Mouse (Mus musculus): Measurements from ENCODE around the gene Polr3b. TPM values are rescaled to one million over a fixed set of nuclear protein-coding genes. Genes with fewer than 3 reads are reported as not detected.

Polr3b gene
- polyA plus RNA-seq, 1 experiment, result 3.2 TPM

DNA sequence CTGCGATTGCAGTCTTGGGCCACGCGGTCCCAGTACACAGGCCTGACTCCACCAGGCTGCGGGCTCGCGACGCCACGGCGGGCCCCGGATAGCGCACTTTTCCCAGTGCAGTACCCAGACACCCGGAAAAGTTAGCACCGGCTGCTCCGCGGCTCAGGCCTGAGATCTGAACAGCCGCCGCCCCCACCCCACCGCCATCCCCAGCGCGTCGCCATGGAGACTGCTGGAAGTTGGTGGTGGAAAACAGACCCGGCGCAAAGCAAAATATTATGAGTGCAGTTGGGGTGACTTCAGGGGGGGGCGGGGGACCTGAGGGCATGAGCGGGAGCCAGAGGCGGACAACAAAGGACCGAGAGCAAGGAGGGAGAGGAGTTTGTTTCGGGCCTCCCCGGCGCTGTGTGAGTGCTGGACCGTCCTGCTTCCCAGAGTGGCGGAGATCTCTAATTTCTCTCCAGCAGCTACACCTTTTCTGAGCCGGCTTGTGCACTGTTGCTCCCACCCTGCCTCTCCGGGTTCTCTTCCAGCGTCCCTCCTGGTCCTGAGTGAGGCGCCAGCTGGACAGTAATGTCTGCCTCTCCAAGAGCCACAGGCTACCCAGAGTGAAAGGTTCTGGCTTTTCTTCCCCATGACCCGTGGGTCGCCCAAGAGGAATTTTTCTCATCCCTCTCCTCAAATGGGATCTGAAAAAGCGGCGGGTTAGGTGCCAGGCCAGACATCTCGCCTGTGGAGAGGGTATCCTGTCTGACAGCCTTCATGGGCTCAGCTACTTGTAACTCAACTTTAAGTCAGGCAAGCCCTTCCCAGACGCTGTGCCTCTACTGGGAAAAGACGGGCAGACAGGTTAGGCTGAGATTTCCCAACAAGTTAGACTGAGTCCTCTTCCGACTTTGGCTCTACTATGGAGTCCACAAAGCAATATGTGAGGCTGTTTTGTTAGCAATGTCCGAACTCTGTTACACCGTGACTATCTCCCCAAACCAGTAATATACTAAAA is 138.3 kb downstream of the Polr3b start:
- no peak for TF ChIP-seq GATA1 (IDR thresholded peaks at IDR 0.05; ENCODE audit: borderline replicate concordance, low read length)
- H3K9me3 ChIP-seq, result peaks cover 4% of the 10 kb centered on the region
- peaks cover 90% of the 10 kb centered on the region for H3K27me3 ChIP-seq (replicated peaks)
- H3K36me3 ChIP-seq (replicated peaks; ENCODE audit: low read length), result no peaks in the 10 kb centered on the region
- H3K4me3 ChIP-seq (replicated peaks), result peak overlapping the region; percentile 28
- peaks cover 39% of the 10 kb centered on the region for H3K4me1 ChIP-seq

DNA sequence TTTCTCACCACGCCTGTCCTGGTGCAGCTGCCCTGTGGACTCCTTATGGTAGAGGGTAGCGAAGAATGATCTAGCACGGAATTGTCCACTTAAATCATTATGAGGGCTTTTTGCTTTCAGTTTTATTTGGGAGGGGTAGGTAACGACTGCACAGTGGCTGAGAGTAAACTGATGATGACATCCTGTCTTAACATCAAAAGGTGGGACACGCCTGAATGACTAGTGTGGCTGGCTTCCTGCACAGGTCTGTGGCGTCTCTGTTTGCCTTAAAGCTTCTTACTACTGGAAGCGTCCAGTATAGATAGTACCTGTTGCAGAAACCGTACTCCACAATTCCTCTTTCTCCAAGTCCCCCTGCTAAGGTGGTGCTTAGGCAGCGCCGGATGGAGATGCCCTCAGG is 146.7 kb downstream of the Polr3b start:
- H3K4me1 ChIP-seq, result peaks cover 20% of the 10 kb centered on the region
- H3K9me3 ChIP-seq, result peaks cover 3% of the 10 kb centered on the region; the same call in 1 of the 2 replicates
- H3K27me3 ChIP-seq (replicated peaks), result peaks cover 79% of the 10 kb centered on the region
- no peak for TF ChIP-seq GATA1 (IDR thresholded peaks at IDR 0.05; ENCODE audit: borderline replicate concordance, low read length)
- TF ChIP-seq FLI1 (IDR thresholded peaks at IDR 0.05; ENCODE audit: low read length), result no peak
- no peaks in the 10 kb centered on the region for H3K36me3 ChIP-seq (replicated peaks; ENCODE audit: low read length)
- H3K4me3 ChIP-seq (replicated peaks), result no peak overlapping the region

DNA sequence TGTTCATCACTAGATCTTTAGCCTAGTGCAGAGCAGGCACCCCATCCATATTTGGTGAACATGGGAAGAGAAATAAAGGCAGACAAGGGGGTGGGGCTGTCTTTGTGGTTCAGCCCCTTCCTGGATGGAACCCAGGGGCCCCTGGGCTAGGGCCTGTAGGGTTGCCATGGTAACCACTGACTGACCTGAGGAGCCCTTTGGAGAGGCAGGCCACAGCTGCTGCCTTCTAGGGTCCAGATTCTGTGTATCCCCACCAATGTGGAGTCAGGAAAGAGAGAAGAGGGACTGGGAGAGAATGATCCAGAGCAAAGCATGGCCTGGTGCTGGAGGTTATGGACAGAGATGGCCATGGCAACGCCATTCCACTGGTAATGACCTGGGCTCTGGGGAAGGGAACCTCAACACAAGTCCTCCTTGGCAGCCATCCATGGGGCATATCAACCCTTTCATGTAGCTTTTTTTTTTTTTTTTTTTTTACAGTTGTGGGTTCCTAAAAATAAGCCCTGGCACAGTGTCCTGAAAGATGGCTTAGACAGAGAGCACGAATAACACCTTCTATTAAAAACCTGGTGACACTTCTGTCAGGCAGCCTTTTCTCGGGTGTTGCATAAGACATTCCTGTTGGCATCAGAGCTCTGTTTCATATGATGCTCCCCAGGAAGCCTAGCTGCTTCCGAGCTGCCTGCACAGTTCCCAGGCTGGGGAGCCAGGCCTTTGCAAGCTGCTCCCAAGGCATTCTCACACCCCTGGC is 150.5 kb downstream of the Polr3b start:
- H3K36me3 ChIP-seq (replicated peaks; ENCODE audit: low read length), result no peaks in the 10 kb centered on the region
- peaks cover 77% of the 10 kb centered on the region for H3K27me3 ChIP-seq (replicated peaks)
- H3K4me3 ChIP-seq (replicated peaks), result no peak overlapping the region
- peaks cover 40% of the 10 kb centered on the region for H3K4me1 ChIP-seq
- 0 out of 2 replicates have a peak, but pooled peaks cover 3% of the 10 kb centered on the region for H3K9me3 ChIP-seq
- TF ChIP-seq FLI1 (IDR thresholded peaks at IDR 0.05; ENCODE audit: low read length) (no peak), GATA1 (IDR thresholded peaks at IDR 0.05; ENCODE audit: borderline replicate concordance, low read length) (no peak)

DNA sequence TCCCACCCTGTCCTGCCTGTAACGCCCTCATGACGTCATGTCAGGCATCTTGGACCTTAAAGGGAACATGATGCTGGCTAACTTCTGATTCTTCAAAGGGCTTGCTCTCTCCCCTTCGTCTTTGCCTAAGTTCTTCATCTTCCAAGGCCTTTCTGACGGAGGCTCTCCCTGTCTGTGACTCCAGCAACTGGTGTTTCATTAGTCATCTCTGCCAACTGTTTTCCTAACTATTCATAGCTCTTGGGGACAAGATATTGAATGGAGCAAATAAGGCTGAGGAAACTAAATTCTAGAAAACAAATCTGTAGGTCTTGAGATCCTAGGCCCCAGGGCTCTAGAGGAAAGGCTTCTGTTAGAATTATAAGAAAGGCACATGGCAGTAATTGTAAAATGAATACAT is 151.8 kb downstream of the Polr3b start:
- H3K4me1 ChIP-seq, result peaks cover 45% of the 10 kb centered on the region
- 0 out of 2 replicates have a peak, but pooled peaks cover 3% of the 10 kb centered on the region for H3K9me3 ChIP-seq
- TF ChIP-seq FLI1 (IDR thresholded peaks at IDR 0.05; ENCODE audit: low read length) (no peak), GATA1 (IDR thresholded peaks at IDR 0.05; ENCODE audit: borderline replicate concordance, low read length) (no peak)
- H3K4me3 ChIP-seq (replicated peaks), result no peak overlapping the region
- H3K36me3 ChIP-seq (replicated peaks; ENCODE audit: low read length), result no peaks in the 10 kb centered on the region
- peaks cover 75% of the 10 kb centered on the region for H3K27me3 ChIP-seq (replicated peaks)

DNA sequence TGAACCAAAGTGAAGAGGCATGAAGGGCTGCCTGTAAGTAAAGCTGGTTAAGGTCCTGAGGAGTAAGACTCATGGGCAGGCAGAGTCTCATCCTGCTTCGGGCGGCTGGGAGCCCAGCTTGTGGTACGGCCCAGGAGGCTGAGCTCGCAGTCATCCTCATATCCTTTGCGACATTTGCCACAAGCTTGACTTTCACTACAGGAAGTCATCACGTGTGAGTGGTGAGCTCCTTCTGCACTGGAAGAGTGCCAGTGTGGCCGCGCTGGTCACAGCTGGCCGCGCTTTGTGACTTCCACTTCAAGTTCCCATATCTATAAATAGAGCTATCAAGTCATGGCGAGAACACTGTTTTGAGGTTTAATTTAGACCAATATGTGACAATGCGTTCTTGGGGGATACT is 152.5 kb downstream of the Polr3b start:
- peak overlapping the region; percentile 84 for H3K4me3 ChIP-seq (replicated peaks)
- 0 out of 2 replicates have a peak, but pooled peaks cover 3% of the 10 kb centered on the region for H3K9me3 ChIP-seq
- H3K36me3 ChIP-seq (replicated peaks; ENCODE audit: low read length), result no peaks in the 10 kb centered on the region
- H3K27me3 ChIP-seq (replicated peaks), result peaks cover 76% of the 10 kb centered on the region
- TF ChIP-seq GATA1 (IDR thresholded peaks at IDR 0.05; ENCODE audit: borderline replicate concordance, low read length) (no peak), FLI1 (IDR thresholded peaks at IDR 0.05; ENCODE audit: low read length) (no peak)
- peaks cover 45% of the 10 kb centered on the region for H3K4me1 ChIP-seq

Other genes starting within 250 kb of the Polr3b start
- gene Nuak1, start 181.7 kb upstream of the Polr3b start, polyA plus RNA-seq (2012; ENCODE audit: insufficient read depth, low replicate concordance), result 0.43 TPM in 1 of 2 replicates, not detected in the other
- 1.5 and 2.5 TPM in 2 replicates for gene Ckap4, start 88.2 kb upstream of the Polr3b start, polyA plus RNA-seq (2012; ENCODE audit: insufficient read depth, low replicate concordance)
- gene Tcp11l2, start 45.7 kb upstream of the Polr3b start, polyA plus RNA-seq (2012; ENCODE audit: insufficient read depth, low replicate concordance), result 0.15 TPM in 1 of 2 replicates, not detected in the other
- gene Rfx4, start 133.8 kb downstream of the Polr3b start, polyA plus RNA-seq (2012; ENCODE audit: insufficient read depth, low replicate concordance), result not detected in 2 replicates

Measured in megakaryocyte, embryonic 14.5 days (primary cell).